Mouse (Mus musculus) CH12.LX (cell line): ENCODE data around the gene Ghdc.

ENCODE experiments used
- BHLHE40 ChIP-seq: IDR thresholded peaks from 2 replicates; pipeline ENCODE4 v1.6.1; 2011; ENCODE audit warnings: mild to moderate bottlenecking, low read depth, low read length, improper control_type of control experiment
- CTCF ChIP-seq, 2 experiments: IDR thresholded peaks in 1 of 2; conservative IDR thresholded peaks in 1 of 2; 2 replicates each; pipeline ENCODE4 v1.5.1; 2011 to 2012; ENCODE audit warnings: low read depth in 2 of 2, low read length in 2 of 2, improper control_type of control experiment in 1 of 2, inconsistent platforms in 1 of 2, mild to moderate bottlenecking in 1 of 2, moderate library complexity in 1 of 2
- E2F4 ChIP-seq: IDR thresholded peaks from 2 replicates; pipeline ENCODE4 v1.6.1; 2011; ENCODE audit warnings: low read depth, low read length, improper control_type of control experiment; ENCODE audit not compliant: insufficient replicate concordance
- EP300 ChIP-seq: IDR thresholded peaks from 2 replicates; pipeline ENCODE4 v1.6.1; 2011; ENCODE audit warnings: low read length, improper control_type of control experiment
- MAFK ChIP-seq: IDR thresholded peaks from 2 replicates; pipeline ENCODE4 v1.6.1; 2011; ENCODE audit warnings: low read length, improper control_type of control experiment; ENCODE audit not compliant: insufficient replicate concordance
- MAX ChIP-seq: IDR thresholded peaks from 2 replicates; pipeline ENCODE4 v1.6.1; 2011; ENCODE audit warnings: low read length, improper control_type of control experiment
- POLR2A ChIP-seq: IDR thresholded peaks from 2 replicates; pipeline ENCODE4 v1.6.1; 2011; ENCODE audit warnings: low read depth, mild to moderate bottlenecking, improper control_type of control experiment, low read length
- TBP ChIP-seq: conservative IDR thresholded peaks from 2 replicates; pipeline ENCODE4 v1.6.1; 2011; ENCODE audit warnings: low read depth, low read length, improper control_type of control experiment
- UBTF ChIP-seq: IDR thresholded peaks from 2 replicates; pipeline ENCODE4 v1.6.1; 2012; ENCODE audit warnings: low read depth, mild to moderate bottlenecking, inconsistent platforms, low read length, improper control_type of control experiment, moderate library complexity
- ZC3H11A ChIP-seq: IDR thresholded peaks from 2 replicates; pipeline ENCODE4 v1.6.1; 2012; ENCODE audit warnings: low read depth, mild to moderate bottlenecking, inconsistent platforms, low read length, improper control_type of control experiment
- ZNF384 ChIP-seq: IDR thresholded peaks from 2 replicates; pipeline ENCODE4 v1.6.1; 2012; ENCODE audit warnings: low read depth, low read length, improper control_type of control experiment, inconsistent platforms

GRCm38 (mm10) chr11:100721776-100722492 lies 48.8 kb downstream of the Ghdc start:
- TF ChIP-seq POLR2A (no peak), CTCF (conservative IDR thresholded peaks at IDR 0.05 in 1 of 2, IDR thresholded peaks at IDR 0.05 in 1 of 2; ENCODE audit: low read depth in 2 of 2, low read length in 2 of 2) (no peak), UBTF (no peak), E2F4 (no peak), ZNF384 (no peak), MAFK (no peak), BHLHE40 (no peak), MAX (no peak), ZC3H11A (no peak), TBP (no peak), EP300 (no peak)
